Mouse (Mus musculus): Measurements from ENCODE around the gene Parp2.
"Not testable (repeated sequence)": the region's sequence is repeated elsewhere in the genome, so short reads cannot be mapped to it uniquely, and the experiment has no call there.

The Parp2 gene

GRCm38 (mm10) chr14:50807487-50808072 is at the start of gene Parp2, which contains the start of gene Ccnb1ip1:
TSS of gene Parp2 (plus strand) at chr14:50807841.
TSS of gene Ccnb1ip1 (minus strand) at chr14:50807732.
- DNase-seq (ENCODE audit: low spot score), result peak; percentile 98

DNA sequence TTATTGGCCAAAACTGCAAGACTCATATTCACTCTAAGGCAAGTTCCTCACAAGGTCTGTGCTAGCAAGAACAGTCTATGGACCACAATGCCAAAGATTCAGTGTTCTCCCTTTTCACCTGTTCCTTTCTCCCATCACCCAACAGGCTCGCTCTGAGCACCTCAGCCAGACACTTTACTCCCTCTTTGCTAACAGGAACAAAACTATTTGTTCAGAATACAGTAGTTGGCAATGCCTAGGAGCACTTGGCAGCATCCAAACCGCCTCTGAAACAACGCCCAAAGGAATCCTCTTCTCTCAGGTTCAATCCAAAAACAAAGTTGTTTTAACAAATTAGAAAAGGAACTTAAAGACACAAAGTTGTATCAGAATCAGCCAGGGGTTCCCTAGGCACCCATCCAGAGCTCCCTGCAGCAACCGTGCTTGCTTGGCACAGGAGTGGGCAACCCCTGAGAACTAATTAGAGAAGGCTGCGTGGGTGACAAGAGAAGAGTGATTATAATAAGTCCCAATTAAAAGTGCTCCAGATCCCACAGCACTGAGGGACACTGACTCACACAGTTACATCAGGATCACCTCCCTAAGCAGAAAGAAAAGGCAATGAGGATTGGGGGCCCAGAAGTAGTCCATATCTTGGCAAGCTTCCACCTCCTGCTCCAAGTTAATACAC is 49.1 kb upstream of the Parp2 start:
- no peak for DNase-seq (ENCODE audit: low spot score)

GRCm38 (mm10) chr14:50765736-50766135 is 41.9 kb upstream of the Parp2 start:
- DNase-seq (ENCODE audit: low spot score), result no peak

- DNase-seq (ENCODE audit: low spot score), result no peak
These were observed 36.3 kb upstream of the Parp2 start for GRCm38 (mm10) chr14:50771342-50771741.

GRCm38 (mm10) chr14:50782166-50782565 is 25.5 kb upstream of the Parp2 start:
- DNase-seq (ENCODE audit: low spot score), result no peak

DNA sequence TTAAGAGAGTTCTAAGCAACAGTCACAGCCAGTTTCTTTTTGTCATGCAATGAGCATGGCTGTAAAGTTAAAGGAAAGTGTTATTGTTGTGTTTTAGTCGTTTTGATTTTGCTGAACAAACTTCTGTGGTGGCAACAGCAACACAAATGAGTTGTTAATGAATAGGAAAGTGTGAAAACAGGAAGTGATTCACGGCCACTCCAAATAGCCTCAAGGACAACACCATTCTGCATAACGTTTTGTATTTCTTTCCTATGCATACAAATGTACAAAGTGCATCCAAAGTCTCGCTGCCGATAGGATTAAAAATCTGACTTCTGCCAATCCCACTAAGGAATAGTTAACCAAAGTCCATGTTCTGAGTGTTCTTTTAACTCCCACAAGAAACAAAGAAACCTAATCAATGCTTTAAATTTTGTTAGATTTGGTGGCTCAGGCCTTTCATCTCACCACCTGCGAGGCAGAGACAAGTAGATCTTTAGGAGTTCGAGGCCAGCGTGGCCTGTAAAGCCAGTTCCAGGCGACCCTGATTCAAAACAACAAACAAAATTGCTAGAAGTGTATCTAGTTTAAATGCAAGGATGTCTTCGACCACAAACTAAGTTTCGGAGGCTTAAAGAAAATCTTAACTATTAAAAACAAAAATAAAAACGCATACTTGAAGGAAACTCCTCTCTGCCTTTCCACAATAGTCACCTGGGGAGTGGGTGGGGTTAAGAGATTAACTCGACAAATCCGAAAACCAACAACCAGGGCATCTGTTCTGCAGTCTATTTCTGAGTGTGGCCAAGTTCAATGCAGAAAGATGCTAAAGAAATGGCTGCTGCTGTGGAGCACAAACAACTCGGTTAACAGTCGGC is 23.0 kb upstream of the Parp2 start:
- no peak for DNase-seq (ENCODE audit: low spot score)

GRCm38 (mm10) chr14:50785251-50785637 is 22.4 kb upstream of the Parp2 start, which contains the start of gene Ttc5:
TSS of gene Ttc5 (minus strand) at chr14:50785519.
- peak; percentile 88 for DNase-seq (ENCODE audit: low spot score)

DNA sequence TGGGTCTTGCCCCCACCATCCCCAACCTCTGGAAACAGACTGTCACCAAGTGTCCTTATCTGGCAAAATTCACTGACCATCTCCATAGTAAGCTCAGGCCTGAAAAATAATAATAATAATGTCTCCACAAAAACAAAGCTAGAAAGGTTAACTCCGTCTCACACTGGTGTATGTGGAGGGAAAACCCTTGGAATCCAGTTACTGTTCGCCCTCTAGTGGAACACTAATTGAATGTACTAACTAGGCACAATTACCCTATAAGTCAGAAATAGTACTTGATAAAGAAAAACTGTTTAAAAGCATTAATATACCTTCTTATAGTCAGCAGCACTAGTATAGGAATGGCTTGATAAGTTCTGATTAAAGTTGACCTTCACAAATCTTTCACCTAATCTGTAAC is 19.5 kb upstream of the Parp2 start:
- no peak for DNase-seq (ENCODE audit: low spot score)

DNA sequence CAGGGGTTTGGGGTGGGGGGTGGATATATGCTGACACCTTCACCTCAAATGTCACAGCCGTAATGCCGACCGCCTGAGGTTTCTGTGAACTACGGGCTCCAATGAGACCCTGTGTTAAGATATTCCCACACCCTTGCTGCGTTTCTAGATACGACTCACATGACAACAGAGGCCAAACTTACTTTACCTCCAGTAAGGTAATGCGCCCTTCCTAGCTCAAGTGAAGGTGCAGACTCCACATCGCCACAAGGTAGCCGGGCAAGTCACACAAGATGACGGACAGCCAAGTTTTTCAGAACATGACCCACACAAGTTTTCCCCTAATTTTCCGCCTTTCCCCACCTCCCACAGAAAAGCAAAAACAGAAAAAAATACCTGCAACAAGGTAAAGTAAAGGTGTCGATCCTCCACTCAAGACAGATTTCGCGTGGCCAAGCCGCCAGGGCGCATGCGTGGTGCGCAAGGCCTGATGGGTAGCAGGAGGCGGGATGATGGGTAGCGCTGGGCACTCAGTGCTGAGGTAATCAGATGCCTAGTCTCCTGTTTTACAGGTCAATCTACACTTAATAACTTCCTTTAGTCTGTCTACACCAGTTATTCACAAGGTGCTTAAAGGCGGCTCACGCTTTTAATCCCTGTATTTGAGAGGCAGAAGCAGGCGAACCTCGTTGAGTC is 12.2 kb upstream of the Parp2 start:
- no peak for DNase-seq (ENCODE audit: low spot score)

GRCm38 (mm10) chr14:50795965-50796364 is 11.7 kb upstream of the Parp2 start:
- DNase-seq (ENCODE audit: low spot score), result no peak

DNA sequence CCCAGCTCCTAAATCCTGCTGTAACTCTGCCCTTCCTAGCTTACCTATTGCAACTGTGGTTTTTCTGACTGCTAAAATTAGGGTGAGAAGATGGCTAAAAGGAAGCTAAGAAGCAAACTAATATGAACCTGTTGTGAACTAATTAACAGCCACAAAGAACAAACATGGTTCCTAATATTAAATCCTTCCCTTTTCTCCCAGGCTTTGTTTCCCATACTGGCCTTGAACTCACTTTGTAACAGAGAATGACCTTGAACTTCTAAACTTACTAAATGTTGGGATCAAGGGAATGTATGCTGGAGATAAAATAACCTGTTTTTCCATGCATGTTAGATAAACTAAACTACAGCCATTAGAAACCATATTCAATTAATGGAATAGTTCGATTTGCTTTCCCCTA is 11.2 kb upstream of the Parp2 start:
- DNase-seq (ENCODE audit: low spot score), result no peak

- DNase-seq (ENCODE audit: low spot score), result peak; percentile 47
These were observed 9.1 kb upstream of the Parp2 start for GRCm38 (mm10) chr14:50798512-50798911.

GRCm38 (mm10) chr14:50799502-50800259 is 8.0 kb upstream of the Parp2 start:
- DNase-seq (ENCODE audit: low spot score), result peak; percentile 70

DNA sequence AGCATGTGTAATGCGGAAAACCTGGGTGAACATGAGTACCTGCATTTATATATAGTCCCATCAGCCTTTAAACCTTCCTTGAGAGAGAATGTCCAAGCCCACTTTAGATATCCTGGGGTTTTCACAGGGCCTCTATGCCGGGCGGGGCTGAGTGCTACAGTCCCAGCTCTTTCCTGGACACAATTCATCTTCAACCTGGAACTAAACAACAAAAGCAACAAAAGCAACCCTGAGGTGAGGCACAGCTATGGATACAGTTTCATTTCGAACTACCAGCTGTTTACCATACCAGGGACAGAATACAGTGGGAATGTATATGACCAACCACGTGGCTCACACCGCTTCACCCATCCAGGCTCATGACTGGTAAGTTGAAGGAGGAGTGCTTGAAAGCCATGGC is 5.2 kb upstream of the Parp2 start:
- no peak for DNase-seq (ENCODE audit: low spot score)

GRCm38 (mm10) chr14:50802843-50803562 is 4.6 kb upstream of the Parp2 start:
- DNase-seq (ENCODE audit: low spot score), result peak; percentile 85

DNA sequence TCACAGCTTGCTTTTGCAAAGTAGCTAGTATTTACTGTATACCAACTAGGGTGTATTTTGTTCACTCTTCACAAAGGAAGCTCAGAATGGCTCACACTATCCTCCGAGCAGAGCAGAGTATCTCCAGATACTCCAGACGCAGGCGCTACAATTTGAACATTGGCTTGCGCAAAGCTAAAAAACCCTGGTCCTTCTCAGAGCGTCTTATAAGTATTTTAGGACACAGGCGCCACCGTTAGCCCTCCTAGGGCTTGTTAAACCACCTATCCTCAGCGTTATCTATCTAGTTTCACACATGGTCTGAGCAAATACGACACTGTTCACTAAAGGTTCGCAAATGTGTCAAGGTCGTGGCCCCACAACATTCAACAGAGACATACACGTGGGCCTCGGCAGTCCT is 3.0 kb upstream of the Parp2 start:
- DNase-seq (ENCODE audit: low spot score), result peak; percentile 41

DNA sequence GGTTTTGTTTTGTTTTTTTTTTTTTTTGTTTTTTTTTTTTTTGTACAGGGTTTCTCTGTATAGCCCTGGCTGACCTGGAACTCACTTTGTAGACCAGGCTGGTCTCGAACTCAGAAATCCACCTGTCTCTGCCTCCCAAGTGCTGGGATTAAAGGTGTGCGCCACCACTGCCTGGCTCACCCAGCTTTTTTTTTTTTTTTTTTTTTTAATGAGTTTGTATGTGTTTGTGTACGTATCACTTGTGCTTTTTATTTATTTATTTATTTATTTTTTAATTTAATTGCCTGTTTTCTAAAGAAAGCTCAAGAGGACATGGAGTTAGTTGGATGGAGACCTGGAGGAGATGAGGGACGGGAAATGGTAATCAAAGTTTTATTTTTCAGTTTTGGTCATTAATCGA is 1.2 kb upstream of the Parp2 start:
- not testable (repeated sequence) for DNase-seq (ENCODE audit: low spot score)

DNA sequence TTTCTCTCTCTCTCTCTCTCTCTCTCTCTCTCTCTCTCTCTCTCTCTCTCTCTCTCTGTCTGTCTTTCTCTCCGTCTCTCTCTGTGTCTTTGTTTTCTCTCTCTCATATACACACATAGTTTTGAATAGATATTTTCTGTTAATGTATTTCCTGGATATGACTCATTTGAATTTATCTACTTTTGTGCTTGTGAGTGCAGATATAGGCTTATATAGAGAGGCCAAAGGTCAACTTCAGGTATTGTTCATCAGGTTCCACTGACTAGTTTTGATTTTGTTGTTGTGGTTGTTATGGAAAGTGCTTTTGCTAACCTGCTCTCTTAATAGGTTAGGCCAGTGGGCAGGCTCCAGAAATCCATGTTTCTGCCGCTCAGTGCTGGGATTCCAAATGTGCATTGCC is 5.4 kb downstream of the Parp2 start:
- DNase-seq (ENCODE audit: low spot score), result no peak

GRCm38 (mm10) chr14:50823240-50823639 is 15.6 kb downstream of the Parp2 start:
- no peak for DNase-seq (ENCODE audit: low spot score)

- no peak for DNase-seq (ENCODE audit: low spot score)
These were observed 16.6 kb downstream of the Parp2 start for GRCm38 (mm10) chr14:50824219-50824618.

DNA sequence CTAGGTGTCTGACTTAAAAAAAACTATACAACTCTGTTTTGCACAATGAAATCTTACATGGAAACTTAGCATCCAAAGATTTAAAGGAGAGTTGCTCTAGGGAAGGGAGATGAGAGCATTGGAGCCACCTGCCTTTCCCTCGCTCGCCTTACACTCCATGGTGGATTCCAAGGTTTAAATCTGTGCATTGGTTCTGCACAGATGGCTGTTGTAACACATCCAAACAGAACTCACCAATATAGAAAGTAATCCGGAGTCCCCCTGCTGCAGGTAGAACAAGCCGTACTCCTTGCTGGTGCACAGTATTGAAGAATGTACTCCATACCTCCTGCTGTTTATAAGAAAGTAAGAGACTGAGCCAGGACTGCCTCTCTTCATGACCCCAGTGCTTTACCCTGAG is 18.9 kb downstream of the Parp2 start:
- DNase-seq (ENCODE audit: low spot score), result no peak
